21 mouse cellular contexts compared by ENCODE assay signal in the genomic region with DNA sequence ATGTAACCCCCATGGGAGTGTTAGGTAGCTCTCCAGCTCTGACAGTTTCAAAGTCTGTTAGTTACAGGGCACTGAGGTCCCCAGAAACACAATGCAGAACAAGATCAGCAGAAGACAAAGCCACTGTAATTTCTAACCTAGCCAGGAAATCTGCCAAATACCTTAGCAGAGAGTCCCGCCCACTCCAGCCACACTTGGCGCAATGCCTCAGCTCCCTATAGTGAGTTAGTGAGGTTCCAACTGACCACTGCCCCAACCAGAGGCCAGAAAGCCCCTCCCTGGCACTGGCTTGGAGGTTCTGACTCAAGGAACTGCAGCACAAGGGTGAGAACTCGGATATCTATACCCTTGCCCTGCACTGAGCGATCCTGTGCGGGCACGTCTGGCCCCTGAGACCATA. TPM values are rescaled to one million over a fixed set of nuclear protein-coding genes. Genes with fewer than 3 reads are reported as not detected.
DNase-seq lines count a peak whose midpoint lies in the region; ATAC-seq lines count a peak whose summit lies in the region.
"Had no signal": no experiment of that assay in that cellular context is flagged by ENCODE, and none has a peak within 500 bp of the region (broad histone marks: within the 10 kb centered on the region; RNA-seq: fewer than 3 reads in every experiment).

No protein-coding gene starts in this region.

- no peak overlapping the region for H3K4me2 ChIP-seq in lung, embryonic 16.5 days (ENCODE audit: low read depth, low read length)
- H3K4me2 ChIP-seq: embryonic facial prominence, embryonic 15.5 days; hindbrain, embryonic 13.5 days; liver, embryonic 13.5 days had no signal

- no peak for ATAC-seq in lung, embryonic 16.5 days (ENCODE audit: low read depth)
- ATAC-seq: CD4-positive, CD25-positive, alpha-beta regulatory T cell, adult 4 months; forebrain, embryonic 14.5 days; intestine, embryonic 16.5 days; midbrain, embryonic 16.5 days had no signal

- peak overlapping the region; percentile 26; the same call in 1 of the 2 replicates for H3K9ac ChIP-seq in lung, embryonic 16.5 days (ENCODE audit: low read length)
- H3K9ac ChIP-seq: embryonic facial prominence, embryonic 15.5 days; hindbrain, embryonic 13.5 days; liver, embryonic 13.5 days had no signal

- peak overlapping the region; percentile 44; the same call in 1 of the 2 replicates for H3K27ac ChIP-seq in lung, embryonic 16.5 days (ENCODE audit: low read length)
- H3K27ac ChIP-seq: embryonic facial prominence, embryonic 15.5 days; hindbrain, embryonic 13.5 days had no signal

- H3K4me3 ChIP-seq in lung, embryonic 16.5 days (ENCODE audit: low read length): no peak overlapping the region
- H3K4me3 ChIP-seq: embryonic facial prominence, embryonic 15.5 days; hindbrain, embryonic 13.5 days; liver, embryonic 13.5 days had no signal

- DNase-seq in kidney, adult 11 months: peak; percentile 48
- no peak for DNase-seq in kidney, postnatal 4 days
- DNase-seq in 416B (ENCODE audit: low read depth) (peak; percentile 14), adipocyte (ENCODE audit: low spot score) (peak; percentile 30)
- DNase-seq in ovary, postnatal 36 days (ENCODE audit: low spot score): no peak
- DNase-seq in left cerebral cortex, adult 8-10 months (ENCODE audit: low spot score in 2 of 2): no peak
- DNase-seq in left cerebral cortex, adult 18-20 months (ENCODE audit: low spot score in 2 of 2): no peak
- DNase-seq: heart, postnatal 10 days; left cerebral cortex, postnatal 4 days; liver, embryonic 13.5 days; thymus, adult 2 months had no signal

- no peaks in the 10 kb centered on the region; the same call in 1 of the 2 replicates for H3K36me3 ChIP-seq in lung, embryonic 16.5 days (ENCODE audit: control insufficient read depth, insufficient read depth, low read length)
- H3K36me3 ChIP-seq: hindbrain, embryonic 13.5 days had no signal

- no peaks in the 10 kb centered on the region for H3K9me3 ChIP-seq in lung, embryonic 16.5 days (ENCODE audit: control insufficient read depth, low read length)
- H3K9me3 ChIP-seq: embryonic facial prominence, embryonic 15.5 days; hindbrain, embryonic 13.5 days; liver, embryonic 13.5 days had no signal

- peaks cover 14% of the 10 kb centered on the region for H3K4me1 ChIP-seq in lung, embryonic 16.5 days (replicated peaks; ENCODE audit: control insufficient read depth, insufficient read depth, low read length)

- WGBS in lung, embryonic 16.5 days: 73% methylated on average over 6 of the region's 6 CpGs

- no peaks in the 10 kb centered on the region for H3K27me3 ChIP-seq in lung, embryonic 16.5 days (ENCODE audit: control insufficient read depth, insufficient read depth, low read depth, low read length)
- H3K27me3 ChIP-seq: embryonic facial prominence, embryonic 15.5 days; liver, embryonic 13.5 days had no signal

RNA-seq across cellular contexts. Expression of a gene that starts 11.1 kb away (rescaled TPM):
- 3.4 and 4.6 TPM in 2 replicates for polyA plus RNA-seq in lung, embryonic 16.5 days (2015; fragmentation: Nextera tagmentation; extraction: Ambion mirVana)
- total RNA-seq in left cerebral cortex, adult 8-10 months (2022): 1 to 10 TPM in 1 of 4 experiments, under 1 TPM in 3; 0.65 to 1.2 (median 0.79) TPM
- total RNA-seq in left cerebral cortex, adult 18-20 months (2021): 1 to 10 TPM in 1 of 2 experiments, under 1 TPM in 1; 0.87 to 1.3 TPM

RNA-seq across cellular contexts. Expression of a gene that starts 28.0 kb away (rescaled TPM):
- 104 and 106 TPM in 2 replicates for polyA plus RNA-seq in lung, embryonic 16.5 days (2015; fragmentation: Nextera tagmentation; extraction: Ambion mirVana)
- total RNA-seq in left cerebral cortex, adult 8-10 months (2022): 10 to 100 TPM; 33.6 to 46.2 (median 38.1) TPM
- 10 to 100 TPM; 38.1 to 41.5 TPM for total RNA-seq in left cerebral cortex, adult 18-20 months (2021)

RNA-seq across cellular contexts. Expression of a gene that starts 28.5 kb away (rescaled TPM):
- 0.65 and 1.0 TPM in 2 replicates for polyA plus RNA-seq in lung, embryonic 16.5 days (2015; fragmentation: Nextera tagmentation; extraction: Ambion mirVana)
- under 1 TPM in 2 of 4 experiments, not detected in 2; 0.22 to 0.37 TPM for total RNA-seq in left cerebral cortex, adult 8-10 months (2022)
- total RNA-seq in left cerebral cortex, adult 18-20 months (2021): under 1 TPM; 0.23 to 0.53 TPM
- total RNA-seq: megakaryocyte, adult 5-6 weeks; MEL had no signal
- polyA plus RNA-seq: CD4-positive, CD25-positive, alpha-beta regulatory T cell, adult 4 months; embryonic facial prominence, embryonic 15.5 days; hindbrain, embryonic 13.5 days; neural tube, embryonic 11.5 days had no signal

RNA-seq across cellular contexts. Expression of a gene that starts 58.8 kb away (rescaled TPM):
- 4.3 and 4.7 TPM in 2 replicates for polyA plus RNA-seq in lung, embryonic 16.5 days (2015; fragmentation: Nextera tagmentation; extraction: Ambion mirVana)
- 1 to 10 TPM; 1.3 to 1.9 (median 1.6) TPM for total RNA-seq in left cerebral cortex, adult 8-10 months (2022)
- total RNA-seq in left cerebral cortex, adult 18-20 months (2021): 1 to 10 TPM; 1.5 to 3.1 TPM
- polyA plus RNA-seq: neural tube, embryonic 11.5 days had no signal

Comparison
In these comparisons a context has a peak if more than half of its experiments do, and no peak if none do; other contexts are left out.
1. DNase-seq: peak in kidney, adult 11 months (single experiment), 416B (single experiment) and adipocyte (single experiment); none in kidney, postnatal 4 days (0 of 2), ovary, postnatal 36 days (single experiment), left cerebral cortex, adult 8-10 months (0 of 2) and left cerebral cortex, adult 18-20 months (0 of 2).